Mouse (Mus musculus) heart, postnatal 25 days (tissue): Measurements from ENCODE around the gene Ss18l1. TPM values are rescaled to one million over a fixed set of nuclear protein-coding genes. Genes with fewer than 3 reads are reported as not detected.

Experiments used
- DNase-seq: peaks from one replicate; pipeline ENCODE4 v3.0.0; 2022; ENCODE audit warnings: low spot score
- intact Hi-C: fragments of 180-260 bp; cut with DNase I; formaldehyde crosslinking; loops from one replicate; pipeline ENCODE4 v1.15.1; 2025
- total RNA-seq, 2 experiments: library from RNA; stranded (reverse); gene quantifications; 2 replicates each; pipeline ENCODE4 v1.2.3; 2021

The Ss18l1 gene
- total RNA-seq, 2 experiments from 2014 or later, result 2.2 to 2.3 TPM

GRCm38 (mm10) chr2:180115279-180115678 lies 73.0 kb downstream of the Ss18l1 start:
- DNase-seq, result no peak
- intact Hi-C loops, result loop anchor here (5.0 kb wide), 1 partner anchor 137 kb away; no protein-coding TSS in a partner anchor

GRCm38 (mm10) chr2:180116081-180116493 lies 73.8 kb downstream of the Ss18l1 start:
- intact Hi-C loops, result loop anchor here (5.0 kb wide), 1 partner anchor 136 kb away; no protein-coding TSS in a partner anchor
- DNase-seq, result no peak

- no peak for DNase-seq
Measured at GRCm38 (mm10) chr2:180116741-180117484, 74.6 kb downstream of the Ss18l1 start.

GRCm38 (mm10) chr2:180117485-180118194 lies 75.3 kb downstream of the Ss18l1 start:
- DNase-seq, result peak; percentile 24
- intact Hi-C loops, result loop anchor here (5.0 kb wide), 1 partner anchor 135 kb away; no protein-coding TSS in a partner anchor

More at GRCm38 (mm10) chr2:180116741-180117484, 74.6 kb downstream of the Ss18l1 start:
- intact Hi-C loops, result loop anchor here (5.0 kb wide), 1 partner anchor 135 kb away; no protein-coding TSS in a partner anchor

- intact Hi-C loops, result loop anchor here (5.0 kb wide), 1 partner anchor 133 kb away; no protein-coding TSS in a partner anchor
- peak; percentile 100 for DNase-seq
Measured at GRCm38 (mm10) chr2:180118661-180119438, 76.5 kb downstream of the Ss18l1 start, which contains the start of gene Osbpl2. TSS of gene Osbpl2 (plus strand) at chr2:180119306.

Other genes starting within 250 kb of the Ss18l1 start
- gene Taf4, start 65.9 kb upstream of the Ss18l1 start, total RNA-seq, result 10 to 100 TPM; 18.7 to 19.5 TPM
- gene Lsm14b, start 17.5 kb upstream of the Ss18l1 start, total RNA-seq, result 10 to 100 TPM; 59.2 to 63.1 TPM
- 100 to 1,000 TPM; 155 to 163 TPM for gene Psma7, start 76 bp upstream of the Ss18l1 start, total RNA-seq
- 10 to 100 TPM; 23.0 to 27.4 TPM for gene Mtg2, start 28.1 kb downstream of the Ss18l1 start, total RNA-seq
- not detected for gene Hrh3, start 62.0 kb downstream of the Ss18l1 start, total RNA-seq
- gene Osbpl2, start 76.8 kb downstream of the Ss18l1 start, total RNA-seq, result 10 to 100 TPM; 32.3 to 36.4 TPM
- 10 to 100 TPM; 73.1 to 83.5 TPM for gene Adrm1, start 129.0 kb downstream of the Ss18l1 start, total RNA-seq
- gene Lama5, start 183.3 kb downstream of the Ss18l1 start, total RNA-seq, result 10 to 100 TPM; 50.3 to 58.2 TPM
- gene Rps21, start 214.9 kb downstream of the Ss18l1 start, total RNA-seq, result 100 to 1,000 TPM; 471 to 515 TPM
- gene Cables2, start 231.0 kb downstream of the Ss18l1 start, total RNA-seq, result 10 to 100 TPM; 13.0 to 13.8 TPM
- not detected for gene Rbbp8nl, start 247.4 kb downstream of the Ss18l1 start, total RNA-seq